Mouse (Mus musculus): ENCODE data around the gene Ehmt1. TPM values are rescaled to one million over a fixed set of nuclear protein-coding genes. Genes with fewer than 3 reads are reported as not detected.

Gene Ehmt1
- polyA plus RNA-seq, 1 experiment from 2014 or later, result 125 TPM

DNA sequence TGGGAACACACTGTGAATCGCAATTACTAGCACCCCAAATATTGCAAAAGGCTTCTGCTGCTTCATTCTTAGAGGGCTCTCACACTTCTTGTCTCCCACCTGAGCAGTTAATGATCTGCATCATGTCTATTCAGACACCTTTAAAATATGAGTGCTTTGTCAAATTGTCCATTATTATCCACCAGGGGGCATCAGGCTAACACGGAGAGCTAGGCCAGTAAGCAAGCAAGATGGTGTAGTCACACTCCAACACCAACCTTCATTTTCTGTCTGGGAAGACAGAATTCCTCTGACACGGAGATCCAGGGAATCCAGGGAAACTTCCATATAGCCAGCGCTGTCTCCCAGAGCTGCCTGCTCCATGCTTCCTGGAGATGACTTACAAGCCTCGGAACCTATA is 67.0 kb downstream of the Ehmt1 start:
- Histone ChIP-seq H3K9ac (replicated peaks; ENCODE audit: low read depth, low read length) (no peak overlapping the region), H3K36me3 (ENCODE audit: control insufficient read depth, insufficient read depth) (peaks cover 18% of the 10 kb centered on the region), H3K27ac (ENCODE audit: low read length) (no peak overlapping the region), H3K9me3 (ENCODE audit: control insufficient read depth, low read length) (no peaks in the 10 kb centered on the region), H3K27me3 (replicated peaks; ENCODE audit: control insufficient read depth, insufficient read depth, low read length) (no peaks in the 10 kb centered on the region), H3K4me1 (replicated peaks; ENCODE audit: control insufficient read depth, insufficient read depth, low read length) (no peaks in the 10 kb centered on the region), H3K4me2 (ENCODE audit: low read length) (no peak overlapping the region), H3K4me3 (replicated peaks; ENCODE audit: low read length) (no peak overlapping the region)
- 68% methylated on average over 5 of the region's 5 CpGs for WGBS
- 0 out of 2 replicates have a peak, but pooled peaks have one; percentile 33 for ATAC-seq

DNA sequence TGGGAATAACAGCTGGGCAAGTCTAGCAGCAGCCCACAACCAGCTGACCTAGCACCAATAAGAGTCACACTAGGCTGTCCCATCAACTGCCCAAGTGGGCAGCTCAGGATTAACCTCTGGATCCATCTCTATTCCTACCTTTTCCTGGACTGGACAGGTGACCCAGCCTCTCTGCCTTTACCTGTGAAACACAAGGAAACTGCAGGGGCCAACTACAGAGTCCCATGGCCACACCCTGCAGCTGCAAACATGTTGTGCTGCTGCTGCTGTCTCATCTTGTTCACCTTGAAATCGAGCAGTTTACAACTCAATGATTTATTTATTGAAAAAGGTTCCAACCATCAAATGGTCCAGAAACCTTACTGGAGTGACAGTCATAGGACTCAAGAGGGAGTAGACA is 72.9 kb downstream of the Ehmt1 start:
- H3K9me3 ChIP-seq (ENCODE audit: control insufficient read depth, low read length), result no peaks in the 10 kb centered on the region
- WGBS, result 97% methylated on average over 1 of the region's 1 CpGs
- H3K27ac ChIP-seq (ENCODE audit: low read length), result no peak overlapping the region
- H3K4me1 ChIP-seq (replicated peaks; ENCODE audit: control insufficient read depth, insufficient read depth, low read length), result no peaks in the 10 kb centered on the region
- peaks cover 9% of the 10 kb centered on the region; the same call in 1 of the 2 replicates for H3K36me3 ChIP-seq (ENCODE audit: control insufficient read depth, insufficient read depth)
- H3K4me2 ChIP-seq (ENCODE audit: low read length), result no peak overlapping the region
- H3K27me3 ChIP-seq (replicated peaks; ENCODE audit: control insufficient read depth, insufficient read depth, low read length), result no peaks in the 10 kb centered on the region
- no peak for ATAC-seq
- H3K9ac ChIP-seq (replicated peaks; ENCODE audit: low read depth, low read length), result no peak overlapping the region
- no peak overlapping the region for H3K4me3 ChIP-seq (replicated peaks; ENCODE audit: low read length)

DNA sequence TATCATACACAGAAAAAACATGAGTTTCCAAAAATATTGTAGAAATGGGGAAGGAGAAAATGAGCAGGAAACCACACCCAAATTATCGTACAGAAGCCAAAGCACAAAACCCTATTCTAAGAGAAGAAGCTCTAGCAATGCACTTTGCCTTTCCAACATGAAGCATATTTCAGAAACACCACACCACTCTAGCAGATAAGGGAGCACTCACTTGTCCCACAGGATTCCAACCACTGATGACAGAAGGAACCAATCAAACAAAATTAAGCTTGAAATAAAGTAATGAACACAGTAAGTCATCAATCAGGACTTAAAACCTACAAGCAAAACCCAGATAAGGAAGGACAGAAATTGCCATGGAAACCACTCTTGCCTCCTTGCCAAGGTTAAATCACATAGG is 74.2 kb downstream of the Ehmt1 start:
- Histone ChIP-seq H3K4me2 (ENCODE audit: low read length) (no peak overlapping the region), H3K4me3 (replicated peaks; ENCODE audit: low read length) (no peak overlapping the region), H3K9ac (replicated peaks; ENCODE audit: low read depth, low read length) (no peak overlapping the region), H3K4me1 (replicated peaks; ENCODE audit: control insufficient read depth, insufficient read depth, low read length) (no peaks in the 10 kb centered on the region), H3K27ac (ENCODE audit: low read length) (no peak overlapping the region), H3K9me3 (ENCODE audit: control insufficient read depth, low read length) (no peaks in the 10 kb centered on the region), H3K36me3 (ENCODE audit: control insufficient read depth, insufficient read depth) (peaks cover 14% of the 10 kb centered on the region), H3K27me3 (replicated peaks; ENCODE audit: control insufficient read depth, insufficient read depth, low read length) (no peaks in the 10 kb centered on the region)
- WGBS, result 94% methylated on average over 1 of the region's 1 CpGs
- no peak for ATAC-seq

DNA sequence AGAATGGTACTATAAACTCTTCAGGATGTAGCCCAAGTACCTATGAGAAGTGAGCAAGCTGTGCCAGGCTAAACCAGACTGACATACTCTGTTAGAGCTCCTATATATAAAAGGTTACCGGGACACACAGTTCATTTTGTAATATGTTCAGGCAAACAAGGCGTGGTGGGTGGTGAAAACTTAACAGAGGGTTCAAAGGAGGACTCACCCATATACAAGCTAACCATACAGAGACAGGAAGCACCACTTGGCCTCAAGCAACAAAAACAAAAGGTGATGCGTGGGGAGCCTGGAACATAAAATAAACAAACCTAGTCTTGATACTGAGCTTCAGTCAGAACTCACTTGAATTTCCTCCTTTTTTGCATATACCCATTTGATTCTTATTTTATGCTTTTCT is 88.8 kb downstream of the Ehmt1 start:
- ATAC-seq, result no peak
- H3K4me3 ChIP-seq (replicated peaks; ENCODE audit: low read length), result no peak overlapping the region
- H3K36me3 ChIP-seq (ENCODE audit: control insufficient read depth, insufficient read depth), result peaks cover 10% of the 10 kb centered on the region
- no peak overlapping the region for H3K27ac ChIP-seq (ENCODE audit: low read length)
- 86% methylated on average over 3 of the region's 3 CpGs for WGBS
- H3K9me3 ChIP-seq (ENCODE audit: control insufficient read depth, low read length), result no peaks in the 10 kb centered on the region
- H3K9ac ChIP-seq (replicated peaks; ENCODE audit: low read depth, low read length), result no peak overlapping the region
- H3K4me1 ChIP-seq (replicated peaks; ENCODE audit: control insufficient read depth, insufficient read depth, low read length), result no peaks in the 10 kb centered on the region
- H3K27me3 ChIP-seq (replicated peaks; ENCODE audit: control insufficient read depth, insufficient read depth, low read length), result no peaks in the 10 kb centered on the region
- no peak overlapping the region for H3K4me2 ChIP-seq (ENCODE audit: low read length)

DNA sequence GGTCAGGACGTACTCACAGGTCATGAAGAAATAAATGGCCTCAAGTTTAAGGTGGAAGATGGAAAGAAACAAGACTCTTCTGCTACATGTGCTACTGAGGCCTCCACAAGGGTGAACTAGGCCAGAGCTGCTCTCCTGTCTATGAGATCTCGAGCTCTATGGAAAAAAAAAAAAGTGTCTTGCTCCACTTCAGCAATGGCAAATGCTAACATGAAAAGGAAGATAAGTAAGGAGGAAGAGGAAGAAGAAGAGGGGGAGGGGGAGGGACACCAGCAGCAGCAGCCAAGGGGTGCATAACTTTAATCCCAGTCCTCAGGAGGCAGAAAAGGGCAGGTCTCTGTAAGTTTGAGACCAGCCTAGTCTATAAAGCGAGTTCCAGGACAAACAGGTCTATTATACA is 109.7 kb downstream of the Ehmt1 start:
- Histone ChIP-seq H3K36me3 (ENCODE audit: control insufficient read depth, insufficient read depth) (peaks cover 42% of the 10 kb centered on the region), H3K9ac (replicated peaks; ENCODE audit: low read depth, low read length) (no peak overlapping the region), H3K27me3 (replicated peaks; ENCODE audit: control insufficient read depth, insufficient read depth, low read length) (no peaks in the 10 kb centered on the region), H3K4me2 (ENCODE audit: low read length) (no peak overlapping the region), H3K4me1 (replicated peaks; ENCODE audit: control insufficient read depth, insufficient read depth, low read length) (no peaks in the 10 kb centered on the region), H3K9me3 (ENCODE audit: control insufficient read depth, low read length) (no peaks in the 10 kb centered on the region), H3K4me3 (replicated peaks; ENCODE audit: low read length) (no peak overlapping the region), H3K27ac (ENCODE audit: low read length) (no peak overlapping the region)
- 87% methylated on average over 3 of the region's 3 CpGs for WGBS
- ATAC-seq, result no peak

DNA sequence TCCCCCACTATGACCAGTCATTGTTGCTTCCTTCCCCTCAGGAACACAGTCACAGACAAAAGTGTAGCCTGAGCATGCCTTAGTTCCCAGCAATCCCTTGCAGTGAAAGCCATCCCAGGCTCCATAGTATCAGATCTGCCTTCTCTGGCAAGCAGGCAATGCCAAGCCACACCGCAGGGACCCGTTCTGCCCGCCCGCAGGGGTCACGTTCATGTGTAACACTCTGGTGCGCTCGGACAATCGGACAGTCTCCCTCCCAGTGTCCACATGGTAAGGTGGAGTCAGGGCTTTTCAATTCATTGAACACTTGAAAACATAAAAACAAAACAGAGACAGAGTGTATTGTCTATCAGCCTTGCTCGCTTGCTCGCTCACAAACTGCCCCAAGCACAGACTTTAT is 111.7 kb downstream of the Ehmt1 start:
- Histone ChIP-seq H3K4me3 (replicated peaks; ENCODE audit: low read length) (no peak overlapping the region), H3K4me1 (replicated peaks; ENCODE audit: control insufficient read depth, insufficient read depth, low read length) (no peaks in the 10 kb centered on the region), H3K4me2 (ENCODE audit: low read length) (no peak overlapping the region), H3K9me3 (ENCODE audit: control insufficient read depth, low read length) (no peaks in the 10 kb centered on the region), H3K27me3 (replicated peaks; ENCODE audit: control insufficient read depth, insufficient read depth, low read length) (no peaks in the 10 kb centered on the region), H3K27ac (ENCODE audit: low read length) (no peak overlapping the region), H3K9ac (replicated peaks; ENCODE audit: low read depth, low read length) (no peak overlapping the region), H3K36me3 (ENCODE audit: control insufficient read depth, insufficient read depth) (peaks cover 45% of the 10 kb centered on the region)
- no peak for ATAC-seq
- WGBS, result 85% methylated on average over 10 of the region's 10 CpGs

DNA sequence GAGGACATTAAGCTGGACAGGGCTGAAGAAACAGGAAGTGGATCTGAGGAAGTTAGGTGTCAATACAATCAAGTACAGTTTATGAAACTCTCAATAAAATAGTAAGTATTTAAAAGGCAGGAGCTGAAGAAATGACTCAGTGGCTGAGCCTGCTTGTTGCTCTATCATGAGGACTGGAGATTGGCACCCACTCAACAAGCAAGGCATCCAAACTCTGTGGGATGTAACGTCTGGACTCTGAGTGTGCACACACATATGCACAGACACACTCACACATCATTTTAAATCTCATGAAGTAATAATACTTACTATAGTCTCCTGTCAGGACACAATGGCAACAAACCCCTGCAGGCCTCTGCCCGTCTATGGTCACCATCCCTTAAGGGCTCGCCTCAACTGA is 112.4 kb downstream of the Ehmt1 start:
- 84% methylated on average over 3 of the region's 3 CpGs for WGBS

DNA sequence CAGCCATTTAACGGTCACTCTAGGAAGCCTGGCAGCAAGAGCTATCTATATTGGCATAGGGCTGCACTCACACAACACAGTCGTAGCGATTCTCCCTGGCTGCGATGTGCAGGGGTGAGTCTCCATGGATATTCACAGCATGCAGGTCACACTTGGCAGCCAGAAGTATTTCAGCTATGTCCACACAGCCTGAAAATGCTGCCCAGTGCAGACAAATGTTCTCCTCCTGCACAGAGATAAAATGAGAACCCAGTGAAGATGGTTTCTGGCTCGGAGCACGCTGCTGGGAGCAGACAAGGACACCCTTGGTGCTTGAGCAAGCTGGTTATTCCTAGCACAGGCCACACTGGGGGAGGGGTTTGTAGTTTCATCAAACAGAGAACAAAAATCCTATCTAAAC is 113.3 kb downstream of the Ehmt1 start:
- no peaks in the 10 kb centered on the region for H3K9me3 ChIP-seq (ENCODE audit: control insufficient read depth, low read length)
- no peak overlapping the region for H3K9ac ChIP-seq (replicated peaks; ENCODE audit: low read depth, low read length)
- no peak overlapping the region for H3K27ac ChIP-seq (ENCODE audit: low read length)
- H3K4me2 ChIP-seq (ENCODE audit: low read length), result no peak overlapping the region
- no peak overlapping the region for H3K4me3 ChIP-seq (replicated peaks; ENCODE audit: low read length)
- peaks cover 52% of the 10 kb centered on the region for H3K36me3 ChIP-seq (ENCODE audit: control insufficient read depth, insufficient read depth)
- ATAC-seq, result no peak
- WGBS, result 91% methylated on average over 6 of the region's 6 CpGs
- H3K27me3 ChIP-seq (replicated peaks; ENCODE audit: control insufficient read depth, insufficient read depth, low read length), result no peaks in the 10 kb centered on the region
- no peaks in the 10 kb centered on the region for H3K4me1 ChIP-seq (replicated peaks; ENCODE audit: control insufficient read depth, insufficient read depth, low read length)

More for the DNA sequence above, 112.4 kb downstream of the Ehmt1 start:
- no peak for ATAC-seq
- no peaks in the 10 kb centered on the region for H3K9me3 ChIP-seq (ENCODE audit: control insufficient read depth, low read length)
- H3K4me1 ChIP-seq (replicated peaks; ENCODE audit: control insufficient read depth, insufficient read depth, low read length), result no peaks in the 10 kb centered on the region
- no peaks in the 10 kb centered on the region for H3K27me3 ChIP-seq (replicated peaks; ENCODE audit: control insufficient read depth, insufficient read depth, low read length)
- H3K4me2 ChIP-seq (ENCODE audit: low read length), result no peak overlapping the region
- no peak overlapping the region for H3K27ac ChIP-seq (ENCODE audit: low read length)
- no peak overlapping the region for H3K9ac ChIP-seq (replicated peaks; ENCODE audit: low read depth, low read length)
- no peak overlapping the region for H3K4me3 ChIP-seq (replicated peaks; ENCODE audit: low read length)
- H3K36me3 ChIP-seq (ENCODE audit: control insufficient read depth, insufficient read depth), result peaks cover 44% of the 10 kb centered on the region

DNA sequence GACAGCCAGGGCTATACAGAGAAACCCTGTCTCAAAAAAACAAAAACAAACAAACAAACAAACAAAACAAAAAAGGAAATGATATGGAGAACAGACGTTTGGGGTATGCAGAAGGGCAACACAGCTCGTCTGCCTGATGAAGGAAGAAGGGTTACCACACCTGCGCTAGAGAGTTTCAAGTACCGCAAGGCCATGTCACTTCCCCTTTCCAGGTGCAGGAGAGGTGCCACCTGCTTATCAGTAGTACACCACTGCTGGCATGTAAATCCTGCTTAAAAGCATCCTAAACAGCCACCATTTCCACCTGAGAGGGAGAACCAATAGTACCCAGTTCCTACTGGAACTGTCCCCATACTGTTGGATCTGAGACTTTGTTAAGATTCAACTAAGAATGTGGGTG is 113.8 kb downstream of the Ehmt1 start:
- H3K27ac ChIP-seq (ENCODE audit: low read length), result no peak overlapping the region
- no peaks in the 10 kb centered on the region for H3K9me3 ChIP-seq (ENCODE audit: control insufficient read depth, low read length)
- H3K4me2 ChIP-seq (ENCODE audit: low read length), result no peak overlapping the region
- 90% methylated on average over 4 of the region's 4 CpGs for WGBS
- no peak overlapping the region for H3K4me3 ChIP-seq (replicated peaks; ENCODE audit: low read length)
- H3K4me1 ChIP-seq (replicated peaks; ENCODE audit: control insufficient read depth, insufficient read depth, low read length), result no peaks in the 10 kb centered on the region
- no peak overlapping the region for H3K9ac ChIP-seq (replicated peaks; ENCODE audit: low read depth, low read length)
- no peaks in the 10 kb centered on the region for H3K27me3 ChIP-seq (replicated peaks; ENCODE audit: control insufficient read depth, insufficient read depth, low read length)
- ATAC-seq, result no peak
- H3K36me3 ChIP-seq (ENCODE audit: control insufficient read depth, insufficient read depth), result peaks cover 54% of the 10 kb centered on the region

DNA sequence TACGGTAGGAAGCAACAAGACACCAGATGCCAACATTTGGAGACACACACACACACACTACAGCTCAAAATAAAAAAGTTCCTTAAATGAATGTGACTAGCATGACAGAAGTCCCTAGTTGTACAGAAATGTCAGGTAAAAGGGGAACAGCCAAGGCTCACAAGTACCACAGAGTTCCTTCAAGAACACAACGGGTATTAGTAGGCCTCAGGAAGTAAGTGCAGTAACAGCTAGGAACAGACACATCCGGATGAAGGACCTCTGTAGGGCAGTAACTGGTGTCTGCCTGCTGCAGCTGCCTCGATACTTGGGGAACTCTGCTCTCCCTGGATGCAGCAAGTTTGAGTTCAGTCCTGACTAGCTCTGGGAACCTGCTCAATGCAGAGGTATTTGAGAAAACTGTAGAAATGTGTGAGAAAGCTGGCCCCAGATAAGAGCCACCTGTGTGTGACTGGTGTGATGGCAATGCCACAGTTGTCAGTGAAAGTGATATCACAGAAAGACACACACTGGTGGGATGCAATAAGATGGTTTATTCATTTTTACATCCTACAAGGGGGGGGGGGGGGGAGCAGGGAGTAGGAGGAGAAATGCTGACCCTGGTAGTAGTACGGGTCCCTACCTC is 122.5 kb downstream of the Ehmt1 start:
- Histone ChIP-seq H3K4me2 (ENCODE audit: low read length) (no peak overlapping the region), H3K27me3 (replicated peaks; ENCODE audit: control insufficient read depth, insufficient read depth, low read length) (no peaks in the 10 kb centered on the region), H3K4me3 (replicated peaks; ENCODE audit: low read length) (no peak overlapping the region), H3K27ac (ENCODE audit: low read length) (no peak overlapping the region), H3K36me3 (ENCODE audit: control insufficient read depth, insufficient read depth) (peaks cover 33% of the 10 kb centered on the region), H3K4me1 (replicated peaks; ENCODE audit: control insufficient read depth, insufficient read depth, low read length) (no peaks in the 10 kb centered on the region), H3K9ac (replicated peaks; ENCODE audit: low read depth, low read length) (no peak overlapping the region), H3K9me3 (ENCODE audit: control insufficient read depth, low read length) (no peaks in the 10 kb centered on the region)
- 90% methylated on average over 5 of the region's 5 CpGs for WGBS
- ATAC-seq, result no peak

Measured in forebrain, embryonic 16.5 days (tissue).